Mouse (Mus musculus) midbrain, embryonic 16.5 days (tissue): ENCODE measurements around the gene Ssty1. TPM values are rescaled to one million over a fixed set of nuclear protein-coding genes. Genes with fewer than 3 reads are reported as not detected.
"Not testable (repeated sequence)": the region's sequence is repeated elsewhere in the genome, so short reads cannot be mapped to it uniquely, and the experiment has no call there.

Source experiments
- ATAC-seq: fragments of 200-750 bp; cut with Nextera tagmentation; 2 replicates; pipeline ENCODE4 v1.8.0; 2017; ENCODE audit warnings: moderate TSS enrichment
- H3K27ac ChIP-seq: fragments of 300-500 bp; sonication (generic); 2 replicates; pipeline ENCODE4 v1.5.1; 2014; ENCODE audit warnings: mild to moderate bottlenecking, low read length, mixed read lengths
- H3K27me3 ChIP-seq: fragments of 300-500 bp; sonication (generic); 2 replicates; pipeline ENCODE4 v1.6.1; 2014; ENCODE audit warnings: low read depth, low read length, mixed read lengths; ENCODE audit not compliant: control insufficient read depth, insufficient read depth
- H3K36me3 ChIP-seq: fragments of 300-500 bp; sonication (generic); 2 replicates; pipeline ENCODE4 v1.6.1; 2014; ENCODE audit warnings: mild to moderate bottlenecking, low read length, moderate library complexity, mixed read lengths; ENCODE audit not compliant: control insufficient read depth, insufficient read depth
- H3K4me1 ChIP-seq: fragments of 300-500 bp; sonication (generic); 2 replicates; pipeline ENCODE4 v1.6.1; 2014; ENCODE audit warnings: mild to moderate bottlenecking, low read length, mixed read lengths; ENCODE audit not compliant: control insufficient read depth, insufficient read depth
- H3K4me2 ChIP-seq: fragments of 300-500 bp; sonication (generic); 2 replicates; pipeline ENCODE4 v1.6.1; 2014; ENCODE audit warnings: mild to moderate bottlenecking, low read length, mixed read lengths
- H3K4me3 ChIP-seq: fragments of 300-500 bp; sonication (generic); 2 replicates; pipeline ENCODE4 v1.5.1; 2014; ENCODE audit warnings: low read depth, mild to moderate bottlenecking, low read length, moderate library complexity, mixed read lengths
- H3K9ac ChIP-seq: fragments of 300-500 bp; sonication (generic); 2 replicates; pipeline ENCODE4 v1.6.1; 2014; ENCODE audit warnings: low read depth, low read length, mixed read lengths
- H3K9me3 ChIP-seq: fragments of 300-500 bp; sonication (generic); replicated peaks from 2 replicates; pipeline ENCODE4 v1.6.1; 2014; ENCODE audit warnings: mild to moderate bottlenecking, low read length, mixed read lengths; ENCODE audit not compliant: control insufficient read depth, poor library complexity, severe bottlenecking
- WGBS: fragments of 180-500 bp; shearing (Covaris S2); extraction: QIAGEN DNeasy Blood & Tissue Kit; methylation state at CpG from one replicate; pipeline ENCODE4 v1.1.7; 2014; 5-methylcytosine and 5-hydroxymethylcytosine counted together
- polyA plus RNA-seq: library from polyadenylated mRNA; unstranded; fragments of >200 nt; fragmentation: Nextera tagmentation; extraction: Ambion mirVana; gene quantifications from 2 replicates; pipeline ENCODE4 v1.2.1, GENCODE M21; 2015

Gene Ssty1
- polyA plus RNA-seq = not detected in 2 replicates

GRCm38 (mm10) chrY:18088816-18089215 lies at the start of gene Ssty1:
TSS of gene Ssty1 (plus strand) at chrY:18089116.
- not testable (repeated sequence) for H3K36me3 ChIP-seq, H3K4me3 ChIP-seq, H3K27ac ChIP-seq, H3K9me3 ChIP-seq, H3K4me1 ChIP-seq, H3K27me3 ChIP-seq, ATAC-seq, H3K4me2 ChIP-seq, H3K9ac ChIP-seq

- not testable (repeated sequence) for H3K36me3 ChIP-seq, H3K9ac ChIP-seq, H3K27ac ChIP-seq, H3K27me3 ChIP-seq, H3K4me2 ChIP-seq, H3K9me3 ChIP-seq, H3K4me3 ChIP-seq, ATAC-seq, H3K4me1 ChIP-seq
- WGBS = no CpG with 5 or more reads among the region's 3 CpGs
Observed at GRCm38 (mm10) chrY:18061712-18062111, 27.2 kb upstream of the Ssty1 start, which contains the start of gene Gm21764. TSS of gene Gm21764 (minus strand) at chrY:18061812.

Other genes starting within 250 kb of the Ssty1 start
- not detected in 2 replicates for gene Gm21904, start 242.8 kb upstream of the Ssty1 start, polyA plus RNA-seq
- gene Gm20772, start 214.4 kb upstream of the Ssty1 start, polyA plus RNA-seq = not detected in 2 replicates
- not detected in 2 replicates for gene Gm20831, start 214.4 kb upstream of the Ssty1 start, polyA plus RNA-seq
- not detected in 2 replicates for gene Srsy, start 151.8 kb upstream of the Ssty1 start, polyA plus RNA-seq
- not detected in 2 replicates for gene Gm21764, start 27.3 kb upstream of the Ssty1 start, polyA plus RNA-seq